Mouse (Mus musculus) thymus, postnatal 25 days (tissue): ENCODE data around the gene Nptx2.

Experiments
- DNase-seq: peaks from one replicate; pipeline ENCODE4 v3.0.0; 2022

Gene Nptx2

GRCm38 (mm10) chr5:144545653-144546422 lies at the start of gene Nptx2:
Gene Nptx2 (plus strand): TSS chr5:144545902.
- DNase-seq, result peak; percentile 4

DNA sequence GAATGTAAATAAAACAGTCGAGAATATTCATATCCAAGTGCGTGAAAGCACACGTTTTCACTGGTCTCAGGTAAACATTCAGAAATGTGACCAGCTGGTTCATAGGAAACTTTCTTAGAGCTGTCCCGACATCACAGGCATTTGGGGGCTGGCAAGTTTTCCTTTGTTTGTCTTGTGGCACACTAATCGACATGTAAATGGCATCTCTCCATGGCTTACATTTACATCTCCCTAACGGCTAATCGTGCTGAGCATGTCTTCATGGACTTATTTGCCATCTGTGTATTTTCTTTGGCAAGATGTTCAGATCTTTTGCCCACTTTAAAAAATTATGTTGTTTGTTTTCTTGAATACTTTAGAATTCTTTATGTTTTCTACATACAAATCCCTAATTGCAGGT lies 49.2 kb upstream of the Nptx2 start:
- no peak for DNase-seq

DNA sequence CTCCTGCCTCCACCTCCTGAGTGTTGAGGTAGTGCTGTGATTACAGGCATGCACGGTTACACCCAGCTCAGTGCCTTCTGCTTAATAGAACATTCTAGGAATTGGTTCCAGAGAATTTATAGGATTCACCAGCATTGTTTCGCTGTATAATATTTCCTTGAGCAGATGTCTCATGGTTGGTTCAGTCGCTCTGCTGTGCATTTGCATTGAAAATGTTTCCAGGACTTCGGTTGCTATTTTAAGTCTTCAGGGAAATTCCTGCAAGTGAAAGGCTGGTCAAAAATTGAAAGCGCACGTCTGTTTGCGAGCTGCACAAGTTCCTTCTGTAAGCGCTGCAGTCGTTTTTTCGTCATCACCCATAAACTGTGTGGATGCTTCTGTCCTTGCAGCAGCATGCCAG lies 41.5 kb upstream of the Nptx2 start:
- DNase-seq, result no peak

- no peak for DNase-seq
Measured at GRCm38 (mm10) chr5:144505731-144506130, 40.0 kb upstream of the Nptx2 start.

GRCm38 (mm10) chr5:144506156-144506555 lies 39.5 kb upstream of the Nptx2 start:
- DNase-seq, result no peak

DNA sequence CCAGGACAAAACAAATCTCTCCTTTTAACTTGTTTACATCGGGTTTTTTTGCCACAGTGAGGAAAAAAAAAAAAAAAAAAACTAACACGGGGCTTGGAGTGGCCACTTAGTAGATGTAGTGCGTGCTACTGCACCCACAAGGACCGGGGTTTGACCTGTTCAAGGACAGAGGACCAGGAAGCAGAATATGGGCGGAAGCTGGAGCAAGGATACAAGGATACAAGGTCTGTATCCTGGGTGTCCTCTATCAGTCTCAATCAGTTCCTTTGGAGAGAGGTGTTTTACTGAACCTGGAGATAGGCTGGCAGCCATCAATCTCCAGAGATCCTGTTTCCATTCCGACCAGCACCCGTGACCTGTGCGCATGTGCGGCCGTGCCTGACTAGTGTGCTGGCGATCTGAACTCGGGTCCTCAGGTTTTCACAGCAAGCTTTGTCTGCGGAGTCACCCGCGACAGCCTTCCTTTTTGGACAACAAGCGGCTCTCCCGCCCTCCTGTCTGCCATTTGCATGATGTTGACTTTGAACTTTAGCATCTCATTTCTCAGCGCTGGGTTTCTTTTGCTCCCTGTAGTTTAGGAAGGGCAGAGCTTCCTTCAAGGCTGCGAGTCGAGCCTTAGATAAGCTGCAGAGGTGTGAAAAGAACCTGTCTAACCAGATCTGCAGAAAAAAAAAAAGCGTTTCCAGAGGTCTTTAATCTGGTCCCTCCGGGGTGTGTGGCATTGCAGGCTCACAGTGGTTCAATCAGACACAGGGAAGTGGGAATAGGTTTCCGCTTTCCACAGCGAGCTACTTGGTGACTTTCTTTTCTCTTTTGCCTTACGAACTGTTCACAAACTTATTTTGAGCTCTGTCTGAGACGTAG lies 38.8 kb upstream of the Nptx2 start:
- no peak for DNase-seq

DNA sequence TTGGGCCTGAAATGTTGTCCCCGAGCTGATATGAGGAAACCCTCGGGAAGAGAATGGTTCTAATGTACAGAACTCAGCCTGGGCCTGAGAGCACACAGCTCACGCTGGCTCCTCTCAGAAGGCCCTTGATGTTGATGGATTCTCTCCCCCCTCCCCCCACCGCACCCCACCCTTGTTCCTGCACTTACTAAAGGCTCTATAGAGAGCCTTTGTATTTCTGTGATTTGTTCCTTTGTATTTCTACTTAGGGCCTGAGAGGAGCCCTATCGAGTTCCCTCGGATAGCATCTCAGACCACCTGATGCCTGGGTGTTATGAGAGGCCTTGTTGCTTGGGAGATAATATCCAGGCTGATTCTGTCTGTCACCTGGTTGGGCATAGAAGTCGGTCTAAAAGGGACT lies 36.3 kb upstream of the Nptx2 start:
- DNase-seq, result no peak

- no peak for DNase-seq
Measured at GRCm38 (mm10) chr5:144514738-144515137, 31.0 kb upstream of the Nptx2 start.

DNA sequence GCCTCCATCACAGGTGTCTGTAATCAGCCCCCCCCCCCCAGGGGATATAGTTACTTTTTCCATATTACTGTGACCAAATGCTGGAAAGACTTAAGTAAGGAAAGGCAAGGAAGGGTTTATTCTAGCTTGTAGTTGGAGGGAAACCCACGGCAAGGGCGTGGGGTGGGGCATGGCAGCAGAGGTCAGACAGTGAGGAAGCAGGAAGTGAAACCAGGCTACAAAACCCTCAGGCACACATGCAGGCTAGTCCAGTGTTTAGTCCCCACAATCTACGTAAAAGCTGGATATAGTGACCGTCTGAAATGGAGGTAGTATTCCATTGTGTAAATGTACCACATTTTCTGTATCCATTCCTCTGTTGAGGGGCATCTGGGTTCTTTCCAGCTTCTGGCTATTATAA lies 30.5 kb upstream of the Nptx2 start:
- no peak for DNase-seq

- no peak for DNase-seq
Measured at GRCm38 (mm10) chr5:144520096-144520495, 25.6 kb upstream of the Nptx2 start.

- no peak for DNase-seq
Measured at GRCm38 (mm10) chr5:144524774-144525173, 20.9 kb upstream of the Nptx2 start.

DNA sequence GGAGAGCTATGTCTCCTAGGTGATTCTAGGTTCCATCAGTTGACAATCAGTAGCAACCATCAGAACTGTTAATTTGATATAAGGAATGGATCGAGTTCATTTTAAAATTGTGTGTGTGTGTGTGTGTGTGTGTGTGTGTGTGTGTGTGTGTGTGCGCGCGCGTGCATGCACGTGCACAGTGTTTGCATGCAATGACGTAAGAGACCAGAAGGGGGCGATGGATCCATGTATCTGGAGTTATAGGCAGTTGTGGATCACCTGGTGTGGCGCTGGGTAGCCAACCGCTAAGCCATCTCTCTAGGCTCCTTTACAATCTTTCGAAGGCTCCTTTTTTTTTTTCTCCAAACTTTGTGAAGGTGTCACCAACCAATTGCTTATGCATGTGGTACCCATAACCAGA lies 16.6 kb upstream of the Nptx2 start:
- no peak for DNase-seq

DNA sequence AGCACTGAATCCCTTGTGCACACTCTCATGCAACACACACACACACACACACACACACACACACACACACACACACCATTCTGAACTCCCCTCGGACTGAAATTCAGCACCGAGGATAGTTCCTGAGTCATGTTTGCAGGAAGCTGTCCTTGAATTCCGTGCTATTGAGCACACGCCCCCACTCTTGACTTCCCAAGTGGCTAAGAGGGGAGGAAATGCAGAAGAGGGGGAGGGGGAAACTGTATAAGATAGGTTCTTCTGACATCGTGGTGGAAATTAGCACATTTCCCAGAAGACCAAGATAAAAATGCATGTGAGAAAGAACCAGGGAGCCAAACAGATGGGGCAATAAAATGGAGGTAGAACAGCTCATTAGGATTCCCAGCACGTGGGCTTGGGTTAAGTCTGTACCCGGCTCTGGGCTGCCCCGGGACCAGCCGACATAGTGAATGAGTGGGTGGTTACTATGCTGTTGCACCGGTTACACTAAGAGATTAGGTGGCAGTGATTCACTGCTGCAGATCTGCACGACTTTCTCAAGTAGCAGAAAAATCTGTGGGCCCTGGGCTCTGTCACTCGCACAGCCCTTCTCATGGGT lies 2.9 kb upstream of the Nptx2 start:
- DNase-seq, result no peak

DNA sequence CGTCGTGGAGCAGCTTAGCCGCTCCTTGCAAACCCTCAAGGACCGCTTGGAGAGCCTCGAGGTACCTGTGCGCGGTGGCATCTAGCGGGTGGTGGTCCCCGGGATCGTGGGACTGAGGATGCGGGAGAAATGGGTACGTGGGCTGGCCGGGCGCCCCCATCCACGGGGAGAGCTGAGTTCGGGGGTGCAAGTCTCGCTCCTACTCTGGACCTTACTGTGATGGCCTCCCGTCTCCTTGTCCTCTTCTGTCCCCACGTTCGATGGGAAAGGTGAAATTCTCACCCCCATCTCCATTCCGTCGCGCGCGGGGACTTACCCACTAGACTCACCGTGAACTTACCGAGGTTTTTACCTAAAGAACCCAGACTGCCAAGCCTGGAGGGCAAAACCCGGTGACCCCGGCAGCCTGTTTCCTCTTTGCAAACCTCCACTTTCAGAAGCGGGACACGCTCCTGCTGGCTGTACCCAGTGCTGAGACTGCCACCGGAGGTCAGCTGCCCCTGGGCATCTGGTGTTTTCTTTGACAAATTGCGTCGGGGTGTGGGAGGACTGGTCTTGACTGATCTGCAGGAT lies 807 bp downstream of the Nptx2 start:
- no peak for DNase-seq

- no peak for DNase-seq
Measured at GRCm38 (mm10) chr5:144547333-144547878, 1.7 kb downstream of the Nptx2 start.

DNA sequence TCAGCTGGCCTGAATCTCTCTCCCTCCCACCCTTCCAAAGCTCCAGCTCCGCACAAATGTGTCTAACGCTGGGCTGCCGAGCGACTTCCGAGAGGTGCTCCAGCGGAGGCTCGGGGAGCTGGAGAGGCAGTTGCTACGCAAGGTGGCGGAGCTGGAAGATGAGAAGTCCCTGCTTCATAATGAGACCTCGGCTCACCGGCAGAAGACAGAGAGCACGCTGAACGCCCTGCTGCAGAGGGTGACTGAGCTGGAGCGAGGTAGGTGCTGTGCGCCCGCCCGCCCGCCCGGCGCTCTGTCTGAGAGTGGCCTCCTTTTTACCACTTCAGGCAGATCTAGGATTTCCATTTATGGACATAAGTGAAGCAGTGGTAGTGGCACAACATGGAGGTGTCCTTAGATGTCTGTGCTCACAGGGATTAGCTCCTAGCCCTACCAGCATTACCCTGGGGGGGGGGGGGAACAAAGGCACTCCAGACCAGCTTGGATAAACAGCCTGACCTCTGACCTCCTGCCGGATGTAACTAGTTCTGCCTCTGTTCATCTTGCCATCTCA lies 2.5 kb downstream of the Nptx2 start:
- DNase-seq, result no peak

DNA sequence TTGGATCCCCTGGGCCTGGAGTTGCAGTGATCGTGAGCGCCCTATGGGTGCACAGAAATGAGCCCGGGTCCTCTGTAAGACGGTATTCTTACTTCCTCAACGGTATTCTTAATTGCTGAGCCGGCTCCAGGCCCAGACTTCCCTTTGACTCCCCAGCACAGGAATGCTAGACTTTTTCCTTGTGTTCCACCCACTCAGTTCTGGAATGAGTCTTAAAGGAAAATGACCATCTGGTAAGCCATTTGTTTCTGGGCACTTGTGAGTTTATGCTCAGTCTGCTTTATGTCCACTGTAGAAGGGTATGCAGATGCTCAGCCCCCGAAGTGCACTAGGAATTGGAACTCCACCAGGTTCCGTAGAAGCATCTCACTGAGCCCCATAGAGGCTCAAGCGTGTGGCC lies 4.3 kb downstream of the Nptx2 start:
- DNase-seq, result no peak

DNA sequence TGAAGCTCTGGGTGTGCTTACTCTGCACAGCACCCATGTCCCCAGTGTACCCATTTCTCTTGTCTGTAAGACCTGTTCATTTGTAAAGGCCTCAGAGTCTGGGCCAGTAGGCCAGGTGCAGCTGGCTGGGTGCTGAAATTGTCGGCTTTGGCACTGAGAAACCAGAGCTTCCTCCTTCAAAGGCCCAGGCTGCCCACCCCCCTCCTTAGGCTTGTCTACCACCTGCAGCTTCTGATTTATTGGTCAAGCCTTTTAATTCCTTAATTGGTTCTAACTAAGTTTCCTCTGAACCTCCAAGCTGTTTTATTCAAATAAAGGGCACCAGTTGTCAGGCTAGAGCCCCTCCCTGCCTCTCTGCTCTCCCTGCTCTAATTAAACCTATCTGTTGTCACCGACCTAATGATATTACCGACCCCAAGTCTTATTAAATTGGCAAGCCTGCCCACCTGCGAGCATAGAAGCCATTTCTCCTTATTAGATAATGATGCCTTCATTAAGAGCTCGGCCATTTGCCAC lies 5.0 kb downstream of the Nptx2 start:
- DNase-seq, result no peak

- no peak for DNase-seq
Measured at GRCm38 (mm10) chr5:144556710-144557109, 11.0 kb downstream of the Nptx2 start.

- no peak for DNase-seq
Measured at GRCm38 (mm10) chr5:144557363-144557762, 11.7 kb downstream of the Nptx2 start.

DNA sequence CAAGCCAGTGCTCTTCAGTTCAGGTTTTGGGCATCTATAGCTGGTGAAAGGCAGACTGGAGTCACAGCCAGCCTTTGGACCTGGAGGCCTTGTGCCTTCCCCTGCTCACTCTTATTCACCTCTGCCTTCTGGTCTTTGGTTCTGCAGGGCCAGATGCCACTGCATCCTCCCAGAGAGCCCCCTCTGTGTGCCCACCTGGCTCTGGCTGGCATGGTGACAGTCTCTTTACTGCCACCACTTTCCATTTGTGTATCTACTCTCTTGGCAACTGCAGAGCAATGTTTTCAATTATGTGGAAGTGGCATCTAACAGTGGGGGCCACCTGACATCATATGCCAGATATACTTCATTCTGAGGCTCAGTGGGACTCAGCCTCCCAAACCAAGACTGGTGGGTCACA lies 12.8 kb downstream of the Nptx2 start:
- no peak for DNase-seq

DNA sequence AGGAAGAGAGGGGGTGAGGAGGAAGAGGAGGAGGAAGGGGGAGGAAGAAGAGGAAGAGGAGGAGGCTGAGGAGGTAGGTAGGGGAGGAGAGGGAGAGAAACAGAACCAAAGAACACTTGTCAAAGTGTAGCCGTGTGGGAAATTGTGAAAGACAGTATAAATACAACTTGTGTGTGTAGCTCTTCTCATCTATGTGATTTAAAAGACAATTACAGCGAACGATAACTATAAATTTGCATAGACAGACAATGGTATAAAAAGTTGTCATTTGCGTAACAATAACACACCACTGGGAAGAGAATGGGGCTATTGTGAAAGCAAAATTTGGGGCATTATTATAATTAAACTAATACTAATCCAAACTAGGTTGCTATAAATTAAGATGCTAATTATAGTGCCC lies 20.0 kb downstream of the Nptx2 start:
- DNase-seq, result no peak

DNA sequence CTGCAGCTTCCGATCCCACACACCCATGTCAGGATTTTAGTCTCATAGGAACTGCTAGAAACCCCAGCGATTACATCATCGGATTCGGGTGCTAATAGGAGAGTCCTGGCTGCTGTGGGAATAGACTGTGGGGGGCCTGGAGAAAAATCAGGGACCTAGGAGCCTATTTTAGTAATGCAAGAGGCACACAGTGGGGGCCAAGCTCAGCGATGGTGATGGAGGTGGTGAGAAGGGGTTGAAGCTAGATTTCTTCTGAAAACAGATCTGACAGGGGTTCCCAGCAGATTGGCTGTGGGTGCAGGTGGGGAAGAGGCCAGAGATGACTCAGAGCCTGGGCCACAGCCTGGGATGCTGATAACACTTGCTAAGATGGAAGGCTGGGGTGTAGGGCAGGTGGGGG lies 39.4 kb downstream of the Nptx2 start:
- no peak for DNase-seq
